Mouse (Mus musculus): ENCODE data around the gene Rac1.
"Not testable (repeated sequence)": the region's sequence is repeated elsewhere in the genome, so short reads cannot be mapped to it uniquely, and the experiment has no call there.

Gene Rac1

GRCm38 (mm10) chr5:143527486-143528307 is at the start of gene Rac1:
Gene Rac1 (minus strand): TSS chr5:143528036.
- peak; percentile 89 to 93 for DNase-seq (ENCODE audit: low spot score in 2 of 2)

GRCm38 (mm10) chr5:143574261-143575178 is 46.7 kb upstream of the Rac1 start:
- DNase-seq (ENCODE audit: low spot score in 2 of 2) = no peak

- no peak for DNase-seq (ENCODE audit: low spot score in 2 of 2)
Measured at GRCm38 (mm10) chr5:143573067-143573466, 45.2 kb upstream of the Rac1 start.

GRCm38 (mm10) chr5:143572195-143572594 is 44.4 kb upstream of the Rac1 start:
- no peak for DNase-seq (ENCODE audit: low spot score in 2 of 2)

- peak; percentile 54 to 84 for DNase-seq (ENCODE audit: low spot score in 2 of 2)
Measured at GRCm38 (mm10) chr5:143567860-143568259, 40.0 kb upstream of the Rac1 start.

- no peak for DNase-seq (ENCODE audit: low spot score in 2 of 2)
Measured at GRCm38 (mm10) chr5:143567258-143567670, 39.4 kb upstream of the Rac1 start.

- DNase-seq (ENCODE audit: low spot score in 2 of 2) = not testable (repeated sequence)
Measured at GRCm38 (mm10) chr5:143566804-143567203, 39.0 kb upstream of the Rac1 start.

- no peak for DNase-seq (ENCODE audit: low spot score in 2 of 2)
Measured at GRCm38 (mm10) chr5:143561544-143562185, 33.8 kb upstream of the Rac1 start.

GRCm38 (mm10) chr5:143561009-143561408 is 33.2 kb upstream of the Rac1 start:
- no peak for DNase-seq (ENCODE audit: low spot score in 2 of 2)

- no peak for DNase-seq (ENCODE audit: low spot score in 2 of 2)
Measured at GRCm38 (mm10) chr5:143558731-143559130, 30.9 kb upstream of the Rac1 start.

GRCm38 (mm10) chr5:143555233-143555632 is 27.4 kb upstream of the Rac1 start:
- no peak for DNase-seq (ENCODE audit: low spot score in 2 of 2)

- DNase-seq (ENCODE audit: low spot score in 2 of 2) = peak in 1 of 2 experiments; percentile 26
Measured at GRCm38 (mm10) chr5:143552911-143553310, 25.1 kb upstream of the Rac1 start.

GRCm38 (mm10) chr5:143548922-143549321 is 21.1 kb upstream of the Rac1 start:
- not testable (repeated sequence) for DNase-seq (ENCODE audit: low spot score in 2 of 2)

GRCm38 (mm10) chr5:143548401-143548846 is 20.6 kb upstream of the Rac1 start:
- peak; percentile 91 to 94 for DNase-seq (ENCODE audit: low spot score in 2 of 2)

GRCm38 (mm10) chr5:143547866-143548265 is 20.0 kb upstream of the Rac1 start:
- DNase-seq (ENCODE audit: low spot score in 2 of 2) = no peak

GRCm38 (mm10) chr5:143547384-143547783 is 19.5 kb upstream of the Rac1 start:
- peak; percentile 53 to 71 for DNase-seq (ENCODE audit: low spot score in 2 of 2)

GRCm38 (mm10) chr5:143539111-143539510 is 11.3 kb upstream of the Rac1 start:
- DNase-seq (ENCODE audit: low spot score in 2 of 2) = no peak

GRCm38 (mm10) chr5:143537022-143537421 is 9.2 kb upstream of the Rac1 start:
- DNase-seq (ENCODE audit: low spot score in 2 of 2) = no peak

GRCm38 (mm10) chr5:143534922-143535321 is 7.1 kb upstream of the Rac1 start:
- no peak for DNase-seq (ENCODE audit: low spot score in 2 of 2)

GRCm38 (mm10) chr5:143530715-143531114 is 2.9 kb upstream of the Rac1 start:
- no peak for DNase-seq (ENCODE audit: low spot score in 2 of 2)

- DNase-seq (ENCODE audit: low spot score in 2 of 2) = no peak
Measured at GRCm38 (mm10) chr5:143528308-143528683, 460 bp upstream of the Rac1 start.

Measured in frontal cortex, postnatal 14 days (tissue).